Mouse (Mus musculus): ENCODE data around the gene Sag.

GRCm38 (mm10) chr1:87812061-87812460 lies 8.6 kb downstream of the Sag start:
- TF ChIP-seq GATA1 (IDR thresholded peaks at IDR 0.05; ENCODE audit: low read length), result no peak
- TF ChIP-seq TAL1 (IDR thresholded peaks at IDR 0.05; ENCODE audit: low read length), result no peak

All from erythroblast, embryonic 14.5 days (primary cell).